Mouse (Mus musculus) inflammation-experienced regulatory T-cells (primary cell): ENCODE results near the gene Gne. TPM values are rescaled to one million over a fixed set of nuclear protein-coding genes. Genes with fewer than 3 reads are reported as not detected.

ENCODE experiments used
- polyA plus RNA-seq, 2 experiments: library from polyadenylated mRNA; unstranded; fragments of 100-300 nt; shearing (Covaris generic); gene quantifications; one replicate each; pipeline ENCODE4 v1.2.1; 2017

Gne gene
- 10 to 100 TPM; 60.5 to 63.1 TPM for polyA plus RNA-seq

GRCm38 (mm10) chr4:44083945-44084344 lies at the start of gene Gne:
TSS of gene Gne (minus strand) at chr4:44084177.

GRCm38 (mm10) chr4:44004126-44004525 lies 79.9 kb downstream of the Gne start, which contains the start of gene Clta:
TSS of gene Clta (plus strand) at chr4:44004452.

Other genes with a start within 250 kb of the Gne start
- gene Olfr157, start 244.0 kb downstream of the Gne start, polyA plus RNA-seq: 1 to 10 TPM in 1 of 2 experiments, under 1 TPM in 1; 0.19 to 1.4 TPM
- under 1 TPM; 0.43 to 0.98 TPM for gene Olfr155, start 232.6 kb downstream of the Gne start, polyA plus RNA-seq
- 1 to 10 TPM; 4.8 to 7.1 TPM for gene Reck, start 208.6 kb downstream of the Gne start, polyA plus RNA-seq
- 100 to 1,000 TPM; 181 to 284 TPM for gene Glipr2, start 126.8 kb downstream of the Gne start, polyA plus RNA-seq
- gene Ccin, start 100.7 kb downstream of the Gne start, polyA plus RNA-seq: not detected
- gene Clta, start 79.7 kb downstream of the Gne start, polyA plus RNA-seq: 100 to 1,000 TPM; 154 to 183 TPM
- 10 to 100 TPM; 59.5 to 62.4 TPM for gene Rnf38, start 149.6 kb upstream of the Gne start, polyA plus RNA-seq
- gene Melk, start 216.7 kb upstream of the Gne start, polyA plus RNA-seq: 1 to 10 TPM in 1 of 2 experiments, under 1 TPM in 1; 0.91 to 3.8 TPM